Mouse (Mus musculus) retina, postnatal 1 day (tissue): ENCODE measurements around the gene Crygc.

Experiments
- DNase-seq: peaks from one replicate; pipeline ENCODE4 v3.0.0-alpha.2; 2012

Gene Crygc

GRCm38 (mm10) chr1:65073589-65073988 lies at the start of gene Crygc:
TSS of gene Crygc (minus strand) at chr1:65073689.
- DNase-seq = no peak

GRCm38 (mm10) chr1:65122574-65123372 lies 49.3 kb upstream of the Crygc start, which contains the start of gene D630023F18Rik:
TSS of gene D630023F18Rik (minus strand) at chr1:65123214.
- peak; percentile 48 for DNase-seq

GRCm38 (mm10) chr1:65119438-65119837 lies 45.9 kb upstream of the Crygc start, which contains the start of gene Gm28845:
TSS of gene Gm28845 (minus strand) at chr1:65119558.
- no peak for DNase-seq

- DNase-seq = no peak
Measured at GRCm38 (mm10) chr1:65118150-65118913, 44.8 kb upstream of the Crygc start.

- DNase-seq = no peak
Measured at GRCm38 (mm10) chr1:65113536-65114172, 40.2 kb upstream of the Crygc start.

- DNase-seq = no peak
Measured at GRCm38 (mm10) chr1:65112807-65113196, 39.3 kb upstream of the Crygc start.

GRCm38 (mm10) chr1:65112031-65112806 lies 38.7 kb upstream of the Crygc start:
- peak; percentile 91 for DNase-seq

GRCm38 (mm10) chr1:65109756-65110435 lies 36.4 kb upstream of the Crygc start:
- DNase-seq = no peak

GRCm38 (mm10) chr1:65109196-65109595 lies 35.7 kb upstream of the Crygc start:
- no peak for DNase-seq

GRCm38 (mm10) chr1:65107654-65108279 lies 34.3 kb upstream of the Crygc start:
- no peak for DNase-seq

GRCm38 (mm10) chr1:65103273-65103672 lies 29.8 kb upstream of the Crygc start, which contains the start of gene Cryga:
TSS of gene Cryga (minus strand) at chr1:65103373.
- DNase-seq = no peak

- no peak for DNase-seq
Measured at GRCm38 (mm10) chr1:65096953-65097352, 23.5 kb upstream of the Crygc start.

GRCm38 (mm10) chr1:65091566-65091965 lies 18.1 kb upstream of the Crygc start:
- DNase-seq = no peak

GRCm38 (mm10) chr1:65090370-65090769 lies 16.9 kb upstream of the Crygc start:
- DNase-seq = no peak

- DNase-seq = peak; percentile 11
Measured at GRCm38 (mm10) chr1:65088567-65089356, 15.3 kb upstream of the Crygc start.

- DNase-seq = no peak
Measured at GRCm38 (mm10) chr1:65082188-65082587, 8.7 kb upstream of the Crygc start, which contains the start of gene Crygb. TSS of gene Crygb (minus strand) at chr1:65082288.

- no peak for DNase-seq
Measured at GRCm38 (mm10) chr1:65075607-65076006, 2.1 kb upstream of the Crygc start.

GRCm38 (mm10) chr1:65067842-65068241 lies 5.6 kb downstream of the Crygc start:
- no peak for DNase-seq

- DNase-seq = peak; percentile 62
Measured at GRCm38 (mm10) chr1:65064201-65064600, 9.3 kb downstream of the Crygc start.

GRCm38 (mm10) chr1:65063352-65063751 lies 10.1 kb downstream of the Crygc start, which contains the start of gene Crygd:
TSS of gene Crygd (minus strand) at chr1:65063452.
- no peak for DNase-seq
